Mouse (Mus musculus): ENCODE data around the gene Pnldc1.

Gene Pnldc1

DNA sequence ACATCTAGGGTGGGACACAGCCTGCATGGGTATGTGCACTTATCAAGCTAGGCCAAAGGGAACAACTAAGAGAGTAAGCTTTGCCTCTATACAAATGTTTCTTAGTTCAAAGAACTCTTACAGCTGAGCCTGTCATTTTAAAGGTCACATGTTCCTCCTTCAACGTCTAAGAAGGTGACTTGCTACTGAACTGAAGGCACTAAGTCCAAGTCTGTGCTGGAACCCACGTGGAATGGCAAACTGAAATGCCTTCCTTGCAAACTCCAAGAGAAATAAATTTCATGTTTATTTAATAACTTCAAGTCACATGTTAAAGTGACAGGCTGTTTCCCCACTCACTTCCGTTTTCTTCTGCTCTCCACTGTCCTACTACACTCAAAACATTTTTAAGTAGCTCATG, 52.6 kb downstream of the Pnldc1 start:
- in situ Hi-C loops (cut with MseI, MboI): no loop called here

DNA sequence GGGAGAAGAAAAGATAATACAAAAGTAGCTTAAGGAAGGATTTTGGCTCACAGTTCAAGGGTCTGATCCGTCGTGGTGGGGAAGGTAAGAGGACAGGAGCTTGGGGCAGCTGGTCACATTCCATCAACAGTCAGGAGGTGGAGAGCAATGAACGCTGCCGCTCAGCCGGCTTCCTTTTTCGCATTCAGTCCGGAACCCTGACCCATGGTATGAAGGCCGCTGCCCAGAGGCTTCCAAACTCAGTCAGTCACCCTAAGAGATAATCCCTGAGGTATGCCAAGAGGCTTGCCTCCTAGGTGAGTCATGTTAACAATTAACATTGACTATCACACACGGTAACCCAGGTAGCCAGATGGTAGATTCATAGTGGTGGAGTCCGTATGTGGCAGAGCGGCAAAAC, 55.6 kb downstream of the Pnldc1 start:
- in situ Hi-C loops (cut with MseI, MboI): no loop called here

GRCm38 (mm10) chr17:12853821-12854220, 56.2 kb downstream of the Pnldc1 start:
- in situ Hi-C loops (cut with MseI, MboI): no loop called here

DNA sequence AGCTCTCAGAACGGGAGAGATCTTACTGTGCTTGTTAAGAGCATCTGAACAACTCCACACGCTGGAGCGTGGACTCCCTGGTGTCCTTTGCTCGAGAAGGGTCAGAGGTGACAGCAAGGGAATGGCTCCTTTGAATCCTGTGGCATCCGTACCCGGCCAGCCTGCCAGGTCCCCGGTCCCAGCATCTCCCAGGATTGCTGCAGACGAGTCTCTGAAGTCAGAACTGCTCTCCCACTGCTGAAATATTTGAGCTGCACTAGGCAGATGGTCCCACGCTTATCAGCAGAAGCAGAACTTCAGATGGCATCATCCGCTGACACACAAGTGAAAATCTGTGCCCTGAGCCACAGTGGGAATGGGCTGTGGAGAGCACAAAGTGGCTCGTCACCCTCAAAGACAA, 58.3 kb downstream of the Pnldc1 start:
- in situ Hi-C loops (cut with MseI, MboI): no loop called here

- in situ Hi-C loops (cut with MseI, MboI): no loop called here
Observed at GRCm38 (mm10) chr17:12849778-12850382, 60.1 kb downstream of the Pnldc1 start.

DNA sequence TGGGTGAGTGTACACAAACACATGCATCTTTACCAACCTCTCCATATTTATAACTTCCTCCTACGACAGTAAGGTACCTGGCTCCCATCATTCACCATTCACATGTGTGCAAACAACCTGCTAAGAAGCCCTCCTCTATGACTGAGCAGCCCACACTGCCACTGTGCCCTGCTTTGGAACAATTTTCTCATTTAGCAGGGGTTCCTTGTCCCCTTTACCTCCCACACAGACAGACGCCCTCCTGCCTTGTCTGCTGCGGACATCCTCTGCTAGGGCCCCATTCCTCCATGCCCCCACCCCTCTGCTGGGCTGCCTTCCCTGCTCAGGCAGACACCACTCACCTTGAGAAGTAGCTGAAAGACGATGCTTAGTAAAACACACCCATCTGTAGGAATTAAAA, 62.3 kb downstream of the Pnldc1 start:
- in situ Hi-C loops (cut with MseI, MboI): no loop called here

- in situ Hi-C loops (cut with MseI, MboI): no loop called here
Observed at GRCm38 (mm10) chr17:12846474-12846873, 63.6 kb downstream of the Pnldc1 start.

- in situ Hi-C loops (cut with MseI, MboI): no loop called here
Observed at GRCm38 (mm10) chr17:12845862-12846261, 64.2 kb downstream of the Pnldc1 start.

- in situ Hi-C loops (cut with MseI, MboI): no loop called here
Observed at GRCm38 (mm10) chr17:12844540-12844939, 65.5 kb downstream of the Pnldc1 start.

GRCm38 (mm10) chr17:12843826-12844225, 66.2 kb downstream of the Pnldc1 start:
- in situ Hi-C loops (cut with MseI, MboI): no loop called here

DNA sequence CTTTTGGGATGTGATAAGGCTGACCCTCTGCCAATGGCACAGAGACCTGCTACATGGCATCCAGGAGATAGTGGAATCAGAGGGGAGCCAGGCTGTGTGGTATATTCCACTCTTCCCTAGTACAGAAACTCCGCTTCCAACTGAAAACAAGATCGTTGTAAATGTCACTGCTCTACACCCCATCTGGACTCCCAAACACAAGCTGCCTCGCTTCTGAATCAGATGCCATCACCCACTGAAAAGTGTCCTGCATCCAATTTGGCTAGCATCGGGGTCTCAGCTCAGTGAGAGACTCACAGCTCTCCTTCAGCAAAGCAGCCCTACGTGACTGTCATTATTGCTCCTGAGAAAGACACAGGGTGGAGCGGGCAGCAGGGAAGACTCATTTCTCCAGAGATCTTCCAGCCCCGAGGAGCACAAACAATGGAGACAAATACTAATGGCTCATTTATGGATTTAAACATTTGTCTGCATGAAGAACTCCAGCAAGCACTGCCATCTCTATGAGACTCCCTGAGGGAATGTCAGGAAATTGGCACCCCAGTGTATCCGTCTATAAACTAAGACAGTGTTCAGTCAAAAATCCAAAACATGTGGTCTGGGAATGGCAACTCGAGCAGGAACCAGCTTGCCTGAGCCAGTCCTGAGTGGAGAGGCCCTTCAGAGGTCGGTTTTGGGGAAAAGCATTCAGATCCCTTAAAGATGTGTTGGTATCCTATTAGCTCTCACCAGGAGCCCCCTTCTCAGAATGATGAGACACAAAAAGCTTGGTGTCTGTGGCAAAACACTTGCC, 70.4 kb downstream of the Pnldc1 start:
- in situ Hi-C loops (cut with MseI, MboI): no loop called here

All from mouse trophoblast stem cell (cell line).